Mouse (Mus musculus): ENCODE measurements around the gene Myef2. TPM values are rescaled to one million over a fixed set of nuclear protein-coding genes. Genes with fewer than 3 reads are reported as not detected.
"Not testable (repeated sequence)": the region's sequence is repeated elsewhere in the genome, so short reads cannot be mapped to it uniquely, and the experiment has no call there.

Myef2 gene
- 1 to 10 TPM; 6.0 to 6.9 TPM for total RNA-seq (2021)

GRCm38 (mm10) chr2:125123477-125123852 is at the start of gene Myef2:
Gene Myef2 (minus strand): TSS chr2:125123661.
- peak; percentile 85 for DNase-seq
- intact Hi-C loops (cut with DNase I), result loop anchor here (5.0 kb wide), 2 partner anchors 124 to 511 kb away; partner anchors contain the start of gene Dut

- intact Hi-C loops (cut with DNase I), result no loop called here
These were observed 38.6 kb upstream of the Myef2 start for GRCm38 (mm10) chr2:125162012-125162470.

GRCm38 (mm10) chr2:125155504-125155903 is 32.0 kb upstream of the Myef2 start:
- intact Hi-C loops (cut with DNase I), result no loop called here
- DNase-seq, result no peak

More at GRCm38 (mm10) chr2:125162012-125162470, 38.6 kb upstream of the Myef2 start:
- DNase-seq, result no peak

GRCm38 (mm10) chr2:125154294-125154693 is 30.8 kb upstream of the Myef2 start:
- no peak for DNase-seq
- intact Hi-C loops (cut with DNase I), result no loop called here

GRCm38 (mm10) chr2:125152388-125152787 is 28.9 kb upstream of the Myef2 start, which contains the start of gene Slc12a1:
Gene Slc12a1 (plus strand): TSS chr2:125152505.
- no peak for DNase-seq
- intact Hi-C loops (cut with DNase I), result no loop called here

- intact Hi-C loops (cut with DNase I), result no loop called here
- DNase-seq, result no peak
These were observed 18.9 kb upstream of the Myef2 start for GRCm38 (mm10) chr2:125142336-125142735.

GRCm38 (mm10) chr2:125136846-125137245 is 13.4 kb upstream of the Myef2 start:
- no peak for DNase-seq

GRCm38 (mm10) chr2:125135903-125136811 is 12.7 kb upstream of the Myef2 start, which contains the start of gene Ctxn2:
Gene Ctxn2 (plus strand): TSS chr2:125136692.
- intact Hi-C loops (cut with DNase I), result no loop called here
- DNase-seq, result peak; percentile 68 to 70

More at GRCm38 (mm10) chr2:125136846-125137245, 13.4 kb upstream of the Myef2 start:
- intact Hi-C loops (cut with DNase I), result no loop called here

GRCm38 (mm10) chr2:125134113-125134512 is 10.7 kb upstream of the Myef2 start:
- intact Hi-C loops (cut with DNase I), result no loop called here
- DNase-seq, result no peak

GRCm38 (mm10) chr2:125126792-125127191 is 3.3 kb upstream of the Myef2 start:
- intact Hi-C loops (cut with DNase I), result no loop called here
- DNase-seq, result no peak

- intact Hi-C loops (cut with DNase I), result no loop called here
- no peak for DNase-seq
These were observed 2.4 kb upstream of the Myef2 start for GRCm38 (mm10) chr2:125125824-125126223.

GRCm38 (mm10) chr2:125122624-125123476 is 611 bp downstream of the Myef2 start:
- intact Hi-C loops (cut with DNase I), result loop anchor here (5.0 kb wide), 2 partner anchors 124 to 511 kb away; partner anchors contain the start of gene Dut
- DNase-seq, result peak; percentile 53 to 67

- DNase-seq, result no peak
- intact Hi-C loops (cut with DNase I), result loop anchor here (5.0 kb wide), 2 partner anchors 125 to 510 kb away; partner anchors contain the start of gene Dut
These were observed 1.2 kb downstream of the Myef2 start for GRCm38 (mm10) chr2:125122288-125122623.

- intact Hi-C loops (cut with DNase I), result loop anchor here (5.0 kb wide), 2 partner anchors 128 to 507 kb away; partner anchors contain the start of gene Dut
- DNase-seq, result no peak
These were observed 3.9 kb downstream of the Myef2 start for GRCm38 (mm10) chr2:125119381-125120110.

- intact Hi-C loops (cut with DNase I); DNase-seq: not testable (repeated sequence)
These were observed 16.9 kb downstream of the Myef2 start for GRCm38 (mm10) chr2:125106536-125106935.

- DNase-seq, result not testable (repeated sequence)
These were observed 19.0 kb downstream of the Myef2 start for GRCm38 (mm10) chr2:125104491-125104890.

GRCm38 (mm10) chr2:125092123-125092522 is 31.3 kb downstream of the Myef2 start:
- DNase-seq; intact Hi-C loops (cut with DNase I): not testable (repeated sequence)

More at GRCm38 (mm10) chr2:125104491-125104890, 19.0 kb downstream of the Myef2 start:
- intact Hi-C loops (cut with DNase I), result not testable (repeated sequence)

- intact Hi-C loops (cut with DNase I), result no loop called here
- no peak for DNase-seq
These were observed 34.7 kb downstream of the Myef2 start for GRCm38 (mm10) chr2:125088757-125089156.

GRCm38 (mm10) chr2:125083879-125084278 is 39.6 kb downstream of the Myef2 start:
- intact Hi-C loops (cut with DNase I), result no loop called here

More at GRCm38 (mm10) chr2:125083879-125084278, 39.6 kb downstream of the Myef2 start:
- DNase-seq, result no peak

Data from heart, postnatal 36 days (tissue).